Mouse (Mus musculus) left cerebral cortex, adult 9 months (tissue): ENCODE measurements around the gene Myo18a.
A peak's percentile ranks its signal among the peaks of the same experiment; 100 is the strongest.

Experiments
- DNase-seq, 2 experiments: peaks; one replicate each; pipeline ENCODE4 v3.0.0; 2022; ENCODE audit warnings: low spot score in 2 of 2

Myo18a gene

DNA sequence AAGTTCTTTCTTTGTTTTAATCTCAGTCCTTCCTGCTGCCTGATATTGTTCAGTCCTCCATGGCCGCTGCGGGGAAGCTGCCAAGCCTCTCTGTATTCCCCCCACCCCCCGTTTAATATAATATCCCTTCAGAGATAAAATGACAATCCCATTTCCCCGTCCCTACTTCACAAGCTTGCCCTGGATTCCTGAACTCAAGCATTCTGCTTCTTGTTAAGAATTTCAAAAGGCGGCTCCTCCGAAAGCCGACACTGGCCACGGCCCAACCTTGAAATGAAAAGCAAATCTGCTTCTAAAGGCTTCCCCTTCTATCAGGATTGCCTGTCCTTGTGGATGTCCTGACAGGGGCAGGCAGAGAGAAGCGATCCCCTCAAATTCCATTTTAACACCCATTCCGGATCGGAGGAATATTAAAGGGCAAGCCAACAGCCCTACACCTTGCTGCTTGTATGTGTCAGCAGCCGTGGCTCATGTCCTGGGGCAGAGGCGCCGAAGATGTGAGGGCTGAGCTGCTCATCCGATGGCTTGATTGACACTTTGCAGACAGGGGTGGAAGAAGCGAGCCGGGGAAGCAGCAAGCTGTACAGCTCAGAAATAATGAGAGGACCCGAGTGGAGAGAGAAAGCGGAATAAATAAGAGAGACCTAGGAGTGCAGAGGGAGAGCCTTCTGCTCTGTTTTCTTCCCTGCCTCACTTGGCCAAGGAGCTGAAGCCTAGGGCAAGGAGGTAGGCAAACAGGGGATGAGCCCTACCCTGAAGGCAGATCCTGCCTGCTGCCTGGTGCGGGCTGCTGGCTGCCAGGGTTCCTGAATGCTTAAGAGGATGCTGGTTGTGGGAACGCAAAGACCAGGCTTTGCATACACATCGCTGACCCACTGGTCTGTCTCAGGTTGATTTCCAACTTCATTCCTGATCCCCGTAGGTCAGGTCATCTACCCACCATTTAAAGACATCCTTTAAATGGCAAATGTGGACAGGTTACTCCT, 134.1 kb downstream of the Myo18a start:
- DNase-seq = no peak

DNA sequence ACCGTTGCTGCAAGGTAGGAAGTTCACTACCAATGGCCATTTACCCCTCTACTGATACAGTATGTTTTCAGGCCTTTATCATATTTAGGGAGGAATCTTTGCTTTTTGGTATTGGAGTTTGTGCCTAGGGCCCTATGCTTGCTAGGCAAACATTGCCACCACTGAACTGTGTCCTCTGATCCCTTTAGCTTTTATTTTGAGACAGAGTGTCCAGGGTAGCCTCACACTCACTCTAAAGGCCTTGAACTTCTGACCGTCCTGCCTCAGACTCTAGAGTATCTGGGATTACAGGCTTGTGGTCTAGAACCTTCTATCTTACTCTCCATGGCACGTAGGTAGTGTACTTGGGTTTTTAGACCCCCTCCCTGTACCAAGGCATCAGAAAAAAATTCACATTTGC, 137.1 kb downstream of the Myo18a start:
- DNase-seq = no peak

DNA sequence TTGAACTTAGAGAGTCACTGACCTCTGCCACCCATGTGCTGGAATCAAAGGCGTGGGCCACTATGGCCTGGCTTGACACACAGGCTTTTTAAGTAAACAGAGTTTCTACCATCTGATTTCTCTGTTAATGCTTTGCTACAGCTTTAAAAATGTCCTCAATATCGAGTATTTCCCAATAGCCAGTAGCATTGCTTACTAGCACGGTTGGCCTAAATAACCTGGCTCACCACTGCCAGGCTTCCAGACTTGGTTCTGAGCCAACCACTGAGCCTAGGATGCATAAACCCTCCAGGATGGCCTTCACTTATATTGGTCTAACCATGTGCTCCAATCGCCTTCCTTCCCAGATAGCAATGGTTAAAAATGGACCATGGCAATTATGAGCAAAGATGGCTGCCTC, 137.7 kb downstream of the Myo18a start:
- no peak for DNase-seq

DNA sequence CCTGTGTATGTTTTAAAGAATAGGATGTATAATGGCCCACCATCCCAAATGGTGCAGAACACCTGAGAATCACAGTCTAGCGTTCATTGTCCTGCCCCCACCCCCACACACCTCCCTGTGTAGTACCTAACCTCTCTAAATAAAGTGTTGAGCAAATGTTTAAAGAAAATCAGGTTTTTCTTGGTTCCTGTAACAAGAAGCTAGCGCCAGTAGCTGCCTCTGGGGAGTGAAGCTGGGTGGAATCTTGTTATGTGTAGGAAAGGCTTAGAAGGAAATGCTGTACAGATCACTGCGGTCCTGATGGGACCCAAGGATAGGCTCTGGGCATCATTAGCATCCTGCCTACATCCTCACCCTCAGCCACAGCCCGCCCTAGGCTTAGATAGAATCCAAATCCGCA, 138.3 kb downstream of the Myo18a start:
- DNase-seq = no peak

DNA sequence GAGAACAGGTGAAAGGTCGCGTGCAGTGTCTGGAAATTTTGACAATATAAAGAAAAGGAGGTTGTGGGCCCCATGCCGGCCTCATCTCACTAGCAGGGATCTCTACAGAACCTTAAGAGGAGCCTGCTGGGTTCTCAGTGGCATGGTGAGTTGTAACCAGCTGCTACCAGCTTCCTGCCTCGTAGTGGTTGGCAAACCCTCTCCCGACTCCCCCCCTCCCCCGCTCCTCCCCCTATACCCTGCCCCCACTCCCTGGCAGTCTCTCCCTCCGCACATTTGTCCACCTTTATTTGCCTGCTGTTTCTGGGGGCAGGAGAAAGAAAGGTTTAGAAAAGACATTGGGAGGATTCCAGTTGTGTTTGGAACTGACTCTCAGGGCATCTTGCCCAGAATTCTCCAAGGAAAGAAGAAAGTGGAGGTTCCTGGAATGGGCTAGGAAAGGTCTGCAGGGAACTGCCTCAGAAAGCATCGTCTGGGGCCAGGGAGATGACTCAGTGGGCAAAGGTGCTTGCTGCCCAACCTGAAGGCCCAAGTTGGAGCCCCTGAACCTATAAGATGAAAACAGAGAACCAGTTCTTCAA, 138.8 kb downstream of the Myo18a start:
- peak in 1 of 2 experiments; percentile 52 for DNase-seq

DNA sequence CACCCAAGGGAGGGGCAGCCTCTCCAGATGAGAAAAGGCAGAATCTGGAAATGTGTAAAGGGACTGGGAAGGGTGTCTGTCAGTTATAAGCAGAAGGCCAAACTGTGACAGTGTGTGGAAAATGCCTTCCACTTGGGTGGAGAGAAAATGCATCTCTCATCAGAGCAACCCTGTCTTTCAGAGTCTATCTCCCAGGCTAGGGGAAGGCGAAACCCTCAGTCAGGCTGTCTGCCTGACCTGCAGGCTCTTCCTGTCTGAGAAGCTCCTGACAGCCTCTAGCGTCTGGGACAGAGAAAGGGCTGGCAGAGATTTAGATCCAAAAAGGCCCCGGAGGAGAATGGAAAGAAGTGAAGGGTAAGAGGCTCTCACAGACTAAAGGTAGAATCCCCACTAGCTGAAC, 140.7 kb downstream of the Myo18a start:
- no peak for DNase-seq

DNA sequence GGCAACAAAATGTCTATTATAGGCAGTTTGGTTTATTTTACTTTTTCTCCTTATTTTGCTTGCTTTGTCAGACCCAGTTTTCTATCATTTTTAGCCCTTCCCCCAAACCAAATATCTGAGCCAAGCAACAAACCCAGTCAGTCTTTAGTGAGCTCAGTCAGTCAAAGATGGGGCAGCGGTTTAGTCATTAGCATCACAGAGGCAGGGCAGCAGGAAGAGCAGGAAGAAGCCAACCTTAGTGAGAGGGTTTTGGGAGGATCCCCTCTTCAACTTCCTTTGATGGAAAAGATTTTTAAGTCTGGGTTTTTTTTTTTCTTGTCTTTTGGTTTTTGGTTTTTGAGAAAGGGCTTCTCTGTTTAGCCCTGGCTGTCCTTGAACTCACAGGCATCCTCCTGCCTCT, 141.7 kb downstream of the Myo18a start:
- no peak for DNase-seq

DNA sequence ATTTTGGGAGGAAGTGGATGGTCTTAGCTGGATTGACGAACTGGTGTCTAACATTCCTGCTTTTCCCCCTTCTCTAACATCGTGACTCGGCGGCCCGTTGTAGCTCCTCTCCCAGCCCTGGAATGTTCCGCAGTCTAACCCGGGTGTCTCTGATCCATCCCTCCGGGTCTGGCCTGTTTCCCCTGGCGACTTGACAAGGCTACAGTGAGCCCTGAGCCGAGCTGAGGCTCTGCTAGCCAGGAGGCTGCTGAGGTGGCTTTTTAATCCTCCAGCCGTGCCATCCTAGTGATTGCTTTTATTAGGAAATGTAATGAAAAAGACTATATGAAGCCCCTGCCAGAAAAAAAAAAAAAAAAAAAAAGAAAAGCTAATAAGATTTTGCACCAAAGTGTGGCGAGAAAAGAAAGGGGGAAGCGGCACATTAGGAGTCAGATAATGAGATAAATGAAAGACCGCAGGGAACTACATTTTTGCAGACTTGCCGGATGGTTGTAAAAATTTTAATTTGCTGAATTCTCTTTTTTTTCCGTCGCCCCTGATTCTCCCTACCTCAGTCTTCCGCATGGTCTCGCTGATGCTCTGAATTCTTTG, 143.1 kb downstream of the Myo18a start:
- no peak for DNase-seq

DNA sequence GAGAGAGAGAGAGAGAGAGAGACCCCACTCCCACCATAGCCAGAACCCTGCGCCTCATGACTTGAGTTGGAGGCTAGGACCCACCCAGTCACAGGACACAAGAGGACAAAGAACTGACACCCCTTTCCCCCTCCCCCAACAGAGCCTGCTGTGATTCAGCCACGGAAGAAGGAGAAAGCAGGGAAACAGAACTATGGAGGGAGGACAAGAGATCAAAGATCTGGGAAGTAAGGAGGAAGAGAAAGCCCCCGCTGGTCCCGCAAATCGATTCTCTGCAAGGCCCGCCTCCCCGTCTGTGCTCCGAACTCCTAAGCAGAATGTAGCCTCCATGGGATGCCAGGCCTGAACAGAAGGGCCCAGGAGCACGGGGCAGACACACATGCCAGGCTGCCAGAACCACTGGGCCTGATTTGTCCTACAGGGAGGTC, 143.7 kb downstream of the Myo18a start:
- no peak for DNase-seq

DNA sequence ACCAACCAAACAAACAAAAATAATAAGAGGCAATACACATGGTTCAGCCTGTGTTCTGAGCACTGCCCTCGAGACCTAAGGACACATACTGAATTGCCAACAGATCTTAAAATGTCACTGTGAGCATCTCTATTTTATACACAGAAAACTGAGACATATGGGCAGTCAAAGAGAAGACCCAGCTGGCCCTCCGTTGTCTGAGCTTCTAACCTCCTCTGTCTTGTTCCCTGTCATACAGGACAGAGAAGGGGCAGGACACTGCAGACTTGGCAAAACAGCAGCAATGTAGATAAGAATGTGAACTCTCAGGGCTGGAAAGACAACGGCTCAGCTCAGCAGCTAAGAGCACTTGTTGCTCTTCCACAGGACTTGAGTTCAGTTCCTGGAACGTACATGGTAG, 145.4 kb downstream of the Myo18a start:
- no peak for DNase-seq

DNA sequence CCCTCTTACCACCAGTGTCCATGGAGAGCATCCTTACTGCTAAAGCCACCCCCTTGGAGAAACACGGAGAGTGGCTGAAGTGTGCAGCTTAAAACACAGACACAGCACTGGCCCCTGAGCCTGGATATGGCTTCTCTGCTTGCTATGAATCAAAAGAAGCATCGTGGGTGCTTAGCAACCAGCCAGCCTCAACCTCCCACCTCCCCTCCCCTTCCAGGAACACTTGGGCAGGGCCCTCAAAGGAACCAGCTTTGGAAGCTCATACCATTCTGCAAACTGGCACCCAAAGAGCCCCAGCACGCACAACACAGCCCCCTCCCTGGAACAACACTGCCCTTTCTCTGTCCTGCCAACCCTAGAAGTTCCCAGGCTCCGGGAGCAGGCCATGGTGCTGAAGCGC, 146.3 kb downstream of the Myo18a start:
- DNase-seq = no peak

DNA sequence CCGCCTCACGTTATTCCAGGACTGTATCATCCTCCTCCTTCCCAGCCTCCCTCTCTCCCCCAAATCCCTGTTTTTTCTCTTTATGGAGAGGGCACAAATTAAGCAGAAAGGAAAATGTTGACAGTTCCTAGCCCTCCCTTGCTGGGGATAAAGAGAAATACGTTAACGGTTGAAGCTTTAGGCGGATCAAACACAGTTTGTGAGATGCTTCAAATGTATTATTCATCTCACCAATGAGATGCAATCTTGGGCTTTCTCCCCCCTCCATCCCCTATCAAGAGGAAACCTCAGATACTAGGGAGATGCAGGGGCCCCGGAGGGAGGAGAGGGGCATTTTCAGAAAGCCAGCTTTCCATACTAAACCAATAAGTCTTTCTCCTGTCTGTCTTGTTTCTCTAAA, 146.7 kb downstream of the Myo18a start:
- no peak for DNase-seq

DNA sequence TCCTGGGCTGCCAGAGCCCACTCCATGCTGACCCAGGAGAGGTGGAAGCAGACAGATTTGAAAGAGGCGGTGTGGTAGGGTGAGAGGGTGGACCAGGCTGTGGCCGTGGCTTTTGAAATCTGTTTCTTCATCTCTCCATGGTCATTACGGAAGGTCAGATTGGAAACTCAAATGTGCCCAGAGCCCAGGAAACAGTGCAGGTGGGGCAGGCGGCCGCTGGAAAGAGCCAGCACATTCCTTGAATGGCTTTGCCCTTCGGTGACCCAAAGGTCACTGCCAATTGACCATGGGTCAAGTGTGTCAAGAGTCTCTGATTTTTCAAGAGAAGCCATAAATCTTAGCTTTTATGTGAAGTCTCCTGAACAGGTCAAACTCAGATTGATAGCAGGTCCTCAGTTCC, 150.5 kb downstream of the Myo18a start:
- DNase-seq = no peak

DNA sequence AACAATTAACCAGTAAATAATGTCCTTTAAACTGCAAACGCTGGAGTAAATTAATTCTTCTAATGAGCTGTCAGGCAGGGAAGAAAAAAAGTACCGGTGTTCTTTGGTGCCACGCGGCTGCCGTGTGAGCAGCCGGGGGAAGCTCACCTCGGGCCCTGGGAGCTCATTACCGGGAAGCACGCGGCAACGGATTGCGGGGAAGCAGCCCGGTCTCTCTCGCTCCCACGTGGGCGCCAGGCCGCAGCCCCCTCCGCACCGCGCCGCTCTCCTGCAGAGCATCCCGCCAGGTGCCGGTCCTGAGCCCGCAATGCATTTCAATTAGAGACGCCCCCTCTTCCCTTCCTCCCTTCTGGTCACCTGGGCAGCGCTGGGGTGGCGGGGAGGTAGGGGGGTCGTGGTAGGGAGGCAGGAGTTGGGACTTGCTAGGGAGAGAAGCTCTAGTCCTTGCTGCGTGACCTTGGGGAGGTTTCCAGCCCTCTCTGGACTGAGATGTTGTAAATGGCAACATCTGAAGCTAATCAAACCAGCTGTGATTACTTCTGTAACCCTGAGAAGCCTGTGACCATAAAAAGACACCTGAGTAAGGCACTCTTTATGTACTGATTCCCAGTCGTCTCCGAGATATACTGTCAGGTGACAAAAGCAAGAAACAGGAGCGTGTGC, 151.7 kb downstream of the Myo18a start:
- no peak for DNase-seq
